Mouse (Mus musculus): ENCODE results near the gene Itgb3. TPM values are rescaled to one million over a fixed set of nuclear protein-coding genes. Genes with fewer than 3 reads are reported as not detected.
A peak's percentile ranks its signal among the peaks of the same experiment; 100 is the strongest.

The Itgb3 gene
- polyA plus RNA-seq, 1 experiment from 2014 or later = 2.6 TPM

DNA sequence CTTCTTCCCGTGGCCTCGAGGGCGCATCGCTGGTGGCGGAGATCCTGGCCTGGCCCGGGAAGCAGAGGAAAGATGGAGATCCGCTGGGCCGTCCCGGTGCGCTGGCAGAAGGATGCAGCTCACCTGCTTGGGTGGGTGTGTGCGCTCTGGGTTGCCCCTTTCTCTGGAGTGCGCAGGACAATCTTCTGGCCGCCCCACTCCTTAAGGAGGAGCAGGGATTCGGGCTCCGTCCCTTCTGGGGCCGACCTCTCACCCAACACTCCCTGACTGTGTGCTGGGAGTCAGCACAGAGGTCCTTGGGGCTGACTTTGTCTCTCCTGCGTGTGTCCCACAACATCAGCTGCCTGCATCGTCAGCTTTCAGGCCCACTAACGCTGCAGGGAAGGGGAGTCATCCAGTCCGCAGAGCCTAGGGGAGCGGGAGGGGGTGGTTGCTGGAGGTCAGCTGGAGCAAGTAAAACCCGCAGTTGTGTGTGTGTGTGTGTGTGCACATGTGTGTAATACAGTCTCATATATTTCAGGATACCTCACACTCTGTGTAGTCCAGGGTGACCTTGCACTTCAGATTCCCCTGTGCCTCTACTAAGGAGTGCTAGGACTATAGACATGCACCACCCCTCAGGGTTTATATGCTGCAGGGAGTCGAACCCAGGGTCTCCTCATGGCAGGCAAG, 585 bp downstream of the Itgb3 start:
- no peaks in the 10 kb centered on the region for H3K36me3 ChIP-seq (ENCODE audit: control insufficient read depth, insufficient read depth, low read length)
- ATAC-seq (ENCODE audit: low read depth) (peak; percentile 17; the same call in 1 of the 2 replicates), DNase-seq (ENCODE audit: low spot score) (no peak)
- peaks cover 15% of the 10 kb centered on the region for H3K27me3 ChIP-seq (replicated peaks; ENCODE audit: control insufficient read depth, insufficient read depth, low read length)
- peak overlapping the region; percentile 55 for H3K4me3 ChIP-seq (ENCODE audit: low read depth, low read length)
- WGBS = 3% methylated on average over 12 of the region's 23 CpGs
- H3K9ac ChIP-seq (ENCODE audit: low read depth, low read length) = peak overlapping the region; percentile 66
- H3K4me2 ChIP-seq (ENCODE audit: low read depth, low read length) = peak overlapping the region; percentile 90
- H3K9me3 ChIP-seq (ENCODE audit: control insufficient read depth, low read length) = no peaks in the 10 kb centered on the region
- H3K4me1 ChIP-seq (ENCODE audit: control insufficient read depth, insufficient read depth, low read length) = peaks cover 4% of the 10 kb centered on the region; the same call in 1 of the 2 replicates
- no peak overlapping the region for H3K27ac ChIP-seq (replicated peaks; ENCODE audit: low read depth, low read length)

DNA sequence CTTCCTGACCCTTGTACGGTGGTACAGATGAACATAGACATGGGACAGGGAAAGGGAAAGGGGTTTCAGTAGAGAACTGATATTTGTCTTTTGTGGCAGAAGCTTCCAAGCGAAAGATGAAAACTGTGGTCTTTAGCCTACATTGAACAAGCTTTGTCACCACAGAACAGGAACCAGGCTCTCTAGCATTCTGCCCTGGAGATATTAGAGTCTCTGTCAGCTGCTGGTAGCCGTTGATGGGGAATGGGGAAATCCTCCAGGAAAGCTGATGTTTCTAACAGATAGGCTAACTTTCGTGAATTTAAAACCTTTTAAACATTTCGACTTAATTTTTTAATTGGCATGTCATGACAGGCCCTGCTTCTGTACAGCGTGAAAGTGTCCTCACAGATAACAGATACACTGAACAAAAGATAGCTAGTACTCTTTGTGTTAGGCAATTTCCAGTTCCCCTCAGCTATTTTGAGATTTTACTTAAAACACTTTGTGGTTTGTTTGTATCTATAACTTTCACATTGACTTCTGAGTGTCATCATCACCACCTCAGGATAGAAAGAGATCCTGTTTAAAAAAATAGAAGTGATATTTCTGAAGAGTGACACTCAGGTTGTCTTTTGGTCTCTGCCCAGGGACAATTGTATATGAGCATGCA, 1.4 kb downstream of the Itgb3 start:
- Histone ChIP-seq H3K9ac (ENCODE audit: low read depth, low read length) (no peak overlapping the region), H3K36me3 (ENCODE audit: control insufficient read depth, insufficient read depth, low read length) (no peaks in the 10 kb centered on the region), H3K9me3 (ENCODE audit: control insufficient read depth, low read length) (no peaks in the 10 kb centered on the region), H3K27me3 (replicated peaks; ENCODE audit: control insufficient read depth, insufficient read depth, low read length) (peaks cover 15% of the 10 kb centered on the region), H3K4me3 (ENCODE audit: low read depth, low read length) (no peak overlapping the region), H3K27ac (replicated peaks; ENCODE audit: low read depth, low read length) (no peak overlapping the region), H3K4me2 (ENCODE audit: low read depth, low read length) (0 out of 2 replicates have a peak overlapping the region, but pooled peaks have one; percentile 90), H3K4me1 (ENCODE audit: control insufficient read depth, insufficient read depth, low read length) (peaks cover 4% of the 10 kb centered on the region; the same call in 1 of the 2 replicates)
- ATAC-seq (ENCODE audit: low read depth) (no peak), DNase-seq (ENCODE audit: low spot score) (no peak)
- WGBS = 56% methylated on average over 6 of the region's 6 CpGs

DNA sequence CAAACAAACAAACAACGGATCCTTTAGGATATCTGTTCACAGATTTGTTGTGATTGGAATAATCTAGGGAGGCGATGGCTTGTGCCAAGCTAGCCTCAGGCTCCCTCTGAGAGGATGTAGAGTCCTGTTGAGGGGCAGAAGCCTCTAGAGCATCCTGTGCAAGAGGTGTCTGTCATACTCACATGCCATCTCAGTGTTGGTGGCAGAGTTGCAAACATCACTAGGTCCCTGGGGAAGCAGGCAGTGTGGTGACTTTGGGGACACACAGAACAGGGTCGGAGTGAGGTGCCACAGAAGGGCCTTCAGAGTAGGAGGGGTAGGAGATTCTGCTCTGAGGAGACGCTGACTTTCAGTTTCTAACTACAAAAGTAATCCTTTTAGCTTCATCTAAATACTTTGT, 1.9 kb downstream of the Itgb3 start:
- 43% methylated on average over 4 of the region's 4 CpGs for WGBS
- Histone ChIP-seq H3K36me3 (ENCODE audit: control insufficient read depth, insufficient read depth, low read length) (no peaks in the 10 kb centered on the region), H3K4me3 (ENCODE audit: low read depth, low read length) (no peak overlapping the region), H3K4me1 (ENCODE audit: control insufficient read depth, insufficient read depth, low read length) (peaks cover 4% of the 10 kb centered on the region; the same call in 1 of the 2 replicates), H3K27ac (replicated peaks; ENCODE audit: low read depth, low read length) (no peak overlapping the region), H3K4me2 (ENCODE audit: low read depth, low read length) (no peak overlapping the region), H3K9me3 (ENCODE audit: control insufficient read depth, low read length) (no peaks in the 10 kb centered on the region), H3K27me3 (replicated peaks; ENCODE audit: control insufficient read depth, insufficient read depth, low read length) (peaks cover 15% of the 10 kb centered on the region), H3K9ac (ENCODE audit: low read depth, low read length) (no peak overlapping the region)
- no peak for DNase-seq (ENCODE audit: low spot score)
- ATAC-seq (ENCODE audit: low read depth) = no peak

DNA sequence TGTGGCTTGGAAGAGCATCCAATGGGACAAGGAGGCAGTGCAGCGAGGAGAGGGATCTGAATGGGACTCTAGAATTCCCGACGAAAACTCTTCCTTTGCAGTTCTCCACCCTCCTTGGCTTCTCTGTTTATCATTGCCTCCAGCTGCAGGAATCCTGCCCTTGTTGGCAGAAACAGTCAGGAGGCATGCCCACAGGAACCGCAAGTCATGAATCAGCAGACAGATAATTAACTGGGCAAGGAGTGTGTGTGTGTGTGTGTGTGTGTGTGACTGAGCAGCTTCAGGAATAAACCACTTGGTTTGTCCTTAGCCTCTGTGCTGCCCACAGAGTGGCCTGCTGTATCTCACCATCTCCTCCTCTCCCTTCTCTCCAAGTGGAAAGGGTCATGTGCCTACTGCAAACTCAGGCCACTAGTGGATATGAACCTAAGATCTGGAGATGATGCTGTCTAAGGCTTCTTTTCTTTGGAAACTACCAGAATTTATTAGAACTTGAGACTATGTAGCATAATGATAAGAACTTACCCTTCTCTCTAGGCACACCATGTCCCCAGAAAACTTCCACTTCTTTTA, 3.9 kb downstream of the Itgb3 start:
- Histone ChIP-seq H3K9ac (ENCODE audit: low read depth, low read length) (no peak overlapping the region), H3K4me3 (ENCODE audit: low read depth, low read length) (no peak overlapping the region), H3K4me1 (ENCODE audit: control insufficient read depth, insufficient read depth, low read length) (peaks cover 4% of the 10 kb centered on the region; the same call in 1 of the 2 replicates), H3K27me3 (replicated peaks; ENCODE audit: control insufficient read depth, insufficient read depth, low read length) (peaks cover 15% of the 10 kb centered on the region), H3K9me3 (ENCODE audit: control insufficient read depth, low read length) (no peaks in the 10 kb centered on the region), H3K27ac (replicated peaks; ENCODE audit: low read depth, low read length) (no peak overlapping the region), H3K36me3 (ENCODE audit: control insufficient read depth, insufficient read depth, low read length) (no peaks in the 10 kb centered on the region), H3K4me2 (ENCODE audit: low read depth, low read length) (no peak overlapping the region)
- 34% methylated on average over 4 of the region's 4 CpGs for WGBS
- ATAC-seq (ENCODE audit: low read depth) (no peak), DNase-seq (ENCODE audit: low spot score) (peak; percentile 55)

DNA sequence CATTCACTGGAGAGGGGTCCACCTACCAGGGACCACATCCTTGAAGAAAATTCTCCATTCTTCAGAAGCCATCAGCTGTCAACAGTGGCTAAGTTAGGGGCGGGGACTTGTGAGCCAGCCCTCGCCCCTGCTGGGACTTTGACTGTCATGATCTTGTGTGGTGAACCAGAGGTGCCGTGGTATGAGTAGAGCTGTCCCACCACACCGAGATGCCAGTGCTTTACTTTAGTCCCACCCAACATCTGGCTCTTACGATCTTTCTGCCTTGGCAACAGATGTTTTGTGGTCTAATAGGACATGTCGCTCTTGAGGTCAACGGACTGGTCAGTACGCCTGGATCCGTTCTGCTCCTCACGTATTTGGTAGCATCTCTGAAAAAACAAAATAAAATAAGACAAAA, 5.8 kb downstream of the Itgb3 start:
- Histone ChIP-seq H3K4me1 (ENCODE audit: control insufficient read depth, insufficient read depth, low read length) (no peaks in the 10 kb centered on the region), H3K4me2 (ENCODE audit: low read depth, low read length) (no peak overlapping the region), H3K27me3 (replicated peaks; ENCODE audit: control insufficient read depth, insufficient read depth, low read length) (peaks cover 10% of the 10 kb centered on the region; the same call in 1 of the 2 replicates), H3K9me3 (ENCODE audit: control insufficient read depth, low read length) (no peaks in the 10 kb centered on the region), H3K9ac (ENCODE audit: low read depth, low read length) (no peak overlapping the region), H3K36me3 (ENCODE audit: control insufficient read depth, insufficient read depth, low read length) (no peaks in the 10 kb centered on the region), H3K27ac (replicated peaks; ENCODE audit: low read depth, low read length) (no peak overlapping the region), H3K4me3 (ENCODE audit: low read depth, low read length) (no peak overlapping the region)
- no peak for DNase-seq (ENCODE audit: low spot score)
- ATAC-seq (ENCODE audit: low read depth) = no peak
- WGBS = 74% methylated on average over 10 of the region's 10 CpGs

DNA sequence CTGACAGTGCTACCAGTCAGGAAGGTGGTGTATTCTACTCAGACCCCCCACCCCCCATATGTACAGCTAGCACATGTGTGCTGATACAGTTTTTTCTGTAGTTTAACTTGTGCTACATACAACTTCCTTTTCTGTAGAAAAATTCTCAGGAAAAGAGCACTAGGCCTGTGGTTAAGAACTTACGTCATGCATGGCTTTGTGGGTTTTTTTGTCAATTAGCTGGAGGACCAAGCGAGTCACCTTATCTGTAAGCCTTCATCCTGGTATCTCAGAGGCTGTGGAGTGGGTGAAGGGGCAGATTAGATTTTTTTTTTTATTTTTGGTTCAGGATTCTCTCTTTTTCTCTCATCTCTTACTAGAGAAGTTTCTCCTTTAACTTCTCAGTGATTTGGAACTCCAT, 6.3 kb downstream of the Itgb3 start:
- no peak for ATAC-seq (ENCODE audit: low read depth)
- no peaks in the 10 kb centered on the region for H3K4me1 ChIP-seq (ENCODE audit: control insufficient read depth, insufficient read depth, low read length)
- H3K27me3 ChIP-seq (replicated peaks; ENCODE audit: control insufficient read depth, insufficient read depth, low read length) = peaks cover 5% of the 10 kb centered on the region; the same call in 1 of the 2 replicates
- DNase-seq (ENCODE audit: low spot score) = no peak
- H3K4me2 ChIP-seq (ENCODE audit: low read depth, low read length) = no peak overlapping the region
- H3K27ac ChIP-seq (replicated peaks; ENCODE audit: low read depth, low read length) = no peak overlapping the region
- WGBS = 74% methylated on average over 2 of the region's 2 CpGs
- H3K4me3 ChIP-seq (ENCODE audit: low read depth, low read length) = no peak overlapping the region
- no peaks in the 10 kb centered on the region for H3K9me3 ChIP-seq (ENCODE audit: control insufficient read depth, low read length)
- no peak overlapping the region for H3K9ac ChIP-seq (ENCODE audit: low read depth, low read length)
- H3K36me3 ChIP-seq (ENCODE audit: control insufficient read depth, insufficient read depth, low read length) = no peaks in the 10 kb centered on the region

DNA sequence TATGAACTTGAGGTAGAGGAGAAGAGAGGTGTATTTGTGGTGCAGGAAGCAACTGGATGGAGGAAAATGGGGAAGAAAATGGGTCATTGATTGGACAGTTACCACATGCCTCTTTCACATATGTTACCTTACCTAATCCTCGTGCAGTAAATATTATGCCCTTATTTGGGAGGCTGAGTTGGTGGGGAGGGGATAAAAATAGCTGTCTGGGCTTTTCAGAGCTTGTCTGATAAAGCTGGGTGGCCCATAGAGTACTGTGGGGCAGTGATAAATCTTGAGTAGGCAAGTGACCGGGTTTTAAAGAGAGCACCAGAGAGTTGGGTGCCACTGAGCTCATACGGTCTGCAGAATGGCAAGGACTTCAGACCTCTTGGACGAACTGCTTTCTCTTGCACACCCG, 8.4 kb downstream of the Itgb3 start:
- no peak overlapping the region for H3K27ac ChIP-seq (replicated peaks; ENCODE audit: low read depth, low read length)
- no peak for DNase-seq (ENCODE audit: low spot score)
- H3K4me1 ChIP-seq (ENCODE audit: control insufficient read depth, insufficient read depth, low read length) = peaks cover 5% of the 10 kb centered on the region
- H3K4me3 ChIP-seq (ENCODE audit: low read depth, low read length) = no peak overlapping the region
- no peak for ATAC-seq (ENCODE audit: low read depth)
- WGBS = 72% methylated on average over 5 of the region's 5 CpGs
- H3K9ac ChIP-seq (ENCODE audit: low read depth, low read length) = no peak overlapping the region
- no peaks in the 10 kb centered on the region for H3K27me3 ChIP-seq (replicated peaks; ENCODE audit: control insufficient read depth, insufficient read depth, low read length)
- no peaks in the 10 kb centered on the region for H3K9me3 ChIP-seq (ENCODE audit: control insufficient read depth, low read length)
- no peak overlapping the region for H3K4me2 ChIP-seq (ENCODE audit: low read depth, low read length)
- H3K36me3 ChIP-seq (ENCODE audit: control insufficient read depth, insufficient read depth, low read length) = no peaks in the 10 kb centered on the region

DNA sequence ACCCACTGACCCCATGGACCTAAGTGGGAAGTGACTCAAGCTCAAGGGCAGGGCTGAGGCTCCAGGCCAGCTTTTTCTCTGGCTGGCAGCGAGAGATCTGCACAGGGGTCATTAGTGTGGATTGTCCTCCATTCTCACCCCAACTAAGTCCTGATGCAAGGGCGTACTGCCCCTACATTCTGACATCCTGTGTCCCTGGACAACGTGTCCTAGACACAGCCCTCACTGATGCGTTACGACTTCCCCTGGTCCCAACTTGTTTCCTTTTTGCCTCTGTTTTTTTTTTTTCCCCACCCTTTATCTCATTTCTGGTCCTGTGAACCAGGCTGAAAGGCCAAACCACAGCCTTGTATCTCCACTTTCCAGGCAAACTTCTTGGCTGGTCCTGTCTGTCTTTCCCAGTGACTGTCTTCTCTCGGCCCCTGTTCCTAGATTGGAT, 10.9 kb downstream of the Itgb3 start:
- DNase-seq (ENCODE audit: low spot score) (no peak), ATAC-seq (ENCODE audit: low read depth) (no peak)
- Histone ChIP-seq H3K4me3 (ENCODE audit: low read depth, low read length) (no peak overlapping the region), H3K9ac (ENCODE audit: low read depth, low read length) (no peak overlapping the region), H3K36me3 (ENCODE audit: control insufficient read depth, insufficient read depth, low read length) (no peaks in the 10 kb centered on the region), H3K27me3 (replicated peaks; ENCODE audit: control insufficient read depth, insufficient read depth, low read length) (no peaks in the 10 kb centered on the region), H3K4me2 (ENCODE audit: low read depth, low read length) (no peak overlapping the region), H3K9me3 (ENCODE audit: control insufficient read depth, low read length) (no peaks in the 10 kb centered on the region), H3K27ac (replicated peaks; ENCODE audit: low read depth, low read length) (no peak overlapping the region), H3K4me1 (ENCODE audit: control insufficient read depth, insufficient read depth, low read length) (peaks cover 5% of the 10 kb centered on the region)
- 66% methylated on average over 6 of the region's 6 CpGs for WGBS
